Comparison of ENCODE assay signal across 30 mouse cellular contexts in the genomic region with DNA sequence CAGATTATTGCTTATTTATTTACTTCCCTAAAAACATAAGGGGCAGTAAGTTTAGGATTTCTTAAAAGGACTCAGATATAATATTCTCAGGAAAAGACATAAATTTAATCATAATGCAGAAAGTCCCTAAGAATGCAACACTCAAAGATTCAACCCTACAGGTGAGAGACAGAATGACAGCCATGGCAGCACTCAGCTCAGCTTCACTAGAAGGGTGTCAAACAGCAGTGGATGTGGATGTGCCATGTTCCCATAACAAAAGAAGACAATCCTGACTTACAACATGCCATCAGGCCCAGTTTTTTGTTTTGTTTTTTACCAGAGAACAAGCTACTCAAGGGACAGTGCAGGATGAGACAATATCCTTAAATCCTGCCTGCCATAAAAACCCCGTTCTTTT. TPM values are rescaled to one million over a fixed set of nuclear protein-coding genes. Genes with fewer than 3 reads are reported as not detected.
DNase-seq lines count a peak whose midpoint lies in the region; ATAC-seq and TF ChIP-seq lines count a peak whose summit lies in the region.
"Had no signal": no experiment of that assay in that cellular context is flagged by ENCODE, and none has a peak within 500 bp of the region (broad histone marks: within the 10 kb centered on the region; RNA-seq: fewer than 3 reads in every experiment).

No protein-coding gene starts in this region.

- no peaks in the 10 kb centered on the region for H3K4me1 ChIP-seq in G1E (ENCODE audit: insufficient read depth, low read depth, low read length)
- H3K4me1 ChIP-seq in heart, embryonic 10.5 days, result no peaks in the 10 kb centered on the region
- H3K4me1 ChIP-seq: embryonic facial prominence, embryonic 12.5 days; embryonic facial prominence, embryonic 15.5 days; heart, embryonic 13.5 days; hindbrain, embryonic 12.5 days; hindbrain, embryonic 15.5 days had no signal

- H3K4me3 ChIP-seq in layer of hippocampus, adult 2 months, result no peak overlapping the region
- H3K4me3 ChIP-seq in G1E (ENCODE audit: low read depth, low read length), result no peak overlapping the region
- H3K4me3 ChIP-seq in heart, embryonic 10.5 days, result no peak overlapping the region
- H3K4me3 ChIP-seq: embryonic facial prominence, embryonic 12.5 days; embryonic facial prominence, embryonic 15.5 days; gastrocnemius, adult 2 months; heart, embryonic 13.5 days; hindbrain, embryonic 12.5 days; hindbrain, embryonic 15.5 days had no signal

- ATAC-seq in G1E (ENCODE audit: extremely low read depth, insufficient number of reproducible peaks, low FRiP score, poor library complexity, severe bottlenecking), result no peak
- ATAC-seq: forebrain, embryonic 14.5 days; forebrain, postnatal 0 days; intestine, postnatal 0 days had no signal

- WGBS in heart, embryonic 10.5 days, result 92% methylated on average over 1 of the region's 1 CpGs

- H3K27me3 ChIP-seq in G1E (ENCODE audit: insufficient read depth, low read length), result no peaks in the 10 kb centered on the region
- no peaks in the 10 kb centered on the region for H3K27me3 ChIP-seq in heart, embryonic 10.5 days (ENCODE audit: insufficient read depth, poor library complexity, severe bottlenecking)
- H3K27me3 ChIP-seq: CH12.LX; embryonic facial prominence, embryonic 12.5 days; embryonic facial prominence, embryonic 15.5 days; heart, embryonic 13.5 days; hindbrain, embryonic 12.5 days; hindbrain, embryonic 15.5 days had no signal

- TF ChIP-seq CTCF in layer of hippocampus, adult 2 months (conservative IDR thresholded peaks at IDR 0.05), result 0 out of 2 replicates have a peak, but pooled peaks have one; percentile 19
- TF ChIP-seq CTCF in G1E (IDR thresholded peaks at IDR 0.05; ENCODE audit: low read depth, low read length), result 0 out of 2 replicates have a peak, but pooled peaks have one; percentile 8

- no peak for DNase-seq in layer of hippocampus, adult 2 months (ENCODE audit: low spot score in 2 of 2)
- no peak for DNase-seq in layer of hippocampus, postnatal 10 days (ENCODE audit: low spot score in 2 of 2)
- DNase-seq in G1E (ENCODE audit: low spot score), result no peak
- DNase-seq in ZHBTc4 (ENCODE audit: low read depth, low spot score), result peak; percentile 53
- DNase-seq in liver, result no peak
- no peak for DNase-seq in heart, embryonic 10.5 days (ENCODE audit: low spot score)
- DNase-seq: adrenal gland, adult 2 months; adrenal gland, postnatal 14 days; B cell, adult 2 months; cerebellum, adult 11 months; cerebellum, adult 2 months; cerebellum, adult 9-11 months; cerebellum, postnatal 25 days; forebrain, postnatal 0 days; gastrocnemius, adult 2 months; gastrocnemius, postnatal 14 days; heart, adult 18-20 months; heart, postnatal 14 days had no signal

- no peak overlapping the region for H3K27ac ChIP-seq in layer of hippocampus, adult 2 months
- H3K27ac ChIP-seq in heart, embryonic 10.5 days, result no peak overlapping the region
- H3K27ac ChIP-seq: embryonic facial prominence, embryonic 12.5 days; embryonic facial prominence, embryonic 15.5 days; gastrocnemius, adult 2 months; heart, embryonic 13.5 days; hindbrain, embryonic 12.5 days; hindbrain, embryonic 15.5 days had no signal

- H3K36me3 ChIP-seq in G1E (replicated peaks), result no peaks in the 10 kb centered on the region
- no peaks in the 10 kb centered on the region for H3K36me3 ChIP-seq in heart, embryonic 10.5 days
- H3K36me3 ChIP-seq: embryonic facial prominence, embryonic 15.5 days; hindbrain, embryonic 12.5 days had no signal

- 0 out of 2 replicates have a peak, but pooled peaks cover 2% of the 10 kb centered on the region for H3K9me3 ChIP-seq in G1E (replicated peaks)
- no peaks in the 10 kb centered on the region for H3K9me3 ChIP-seq in heart, embryonic 10.5 days
- H3K9me3 ChIP-seq: embryonic facial prominence, embryonic 12.5 days; heart, embryonic 13.5 days; hindbrain, embryonic 15.5 days had no signal

RNA-seq across cellular contexts. Expression of a gene that starts 10.3 kb away (rescaled TPM):
- total RNA-seq in layer of hippocampus, adult 2 months (2021), result 1 to 10 TPM; 8.2 to 9.7 TPM
- 10 to 100 TPM; 13.2 to 16.9 TPM for total RNA-seq in layer of hippocampus, postnatal 10 days (2021)
- total RNA-seq in G1E (2014; fragmentation: Nextera tagmentation) (17.5 and 23.0 TPM in 2 replicates), G1E (2017) (25.4 and 28.9 TPM in 2 replicates)
- 0.86 and 2.4 TPM in 2 replicates for polyA plus RNA-seq in G1E (2012)
- 20.9 and 25.0 TPM in 2 replicates for polyA plus RNA-seq in heart, embryonic 10.5 days (2016; fragmentation: Nextera tagmentation; extraction: Ambion mirVana)

RNA-seq across cellular contexts. Expression of a gene that starts 38.8 kb away (rescaled TPM):
- total RNA-seq in layer of hippocampus, adult 2 months (2021), result not detected
- not detected for total RNA-seq in layer of hippocampus, postnatal 10 days (2021)
- total RNA-seq in G1E (2014; fragmentation: Nextera tagmentation), result not detected in 2 replicates
- 0.11 and 0.12 TPM in 2 replicates for total RNA-seq in G1E (2017)
- polyA plus RNA-seq in G1E (2012), result not detected in 2 replicates
- 0.06 TPM in 1 of 2 replicates, not detected in the other for polyA plus RNA-seq in heart, embryonic 10.5 days (2016; fragmentation: Nextera tagmentation; extraction: Ambion mirVana)
- total RNA-seq: adrenal gland, adult 2 months; adrenal gland, postnatal 14 days; CH12.LX; common myeloid progenitor, adult 5-6 weeks; gastrocnemius, adult 2 months; heart, adult 18-20 months; heart, postnatal 14 days; hematopoietic stem cell, adult 5-6 weeks had no signal
- polyA plus RNA-seq: adrenal gland, adult 2 months; embryonic facial prominence, embryonic 12.5 days; embryonic facial prominence, embryonic 15.5 days; forebrain, embryonic 11.5 days; forebrain, embryonic 14.5 days; forebrain, postnatal 0 days; heart, embryonic 13.5 days; heart, embryonic 16.5 days; hindbrain, embryonic 12.5 days; hindbrain, embryonic 15.5 days; intestine, postnatal 0 days had no signal
